Mouse (Mus musculus): ENCODE measurements around the gene Lcorl.
"Not testable (repeated sequence)": the region's sequence is repeated elsewhere in the genome, so short reads cannot be mapped to it uniquely, and the experiment has no call there.

The Lcorl gene

DNA sequence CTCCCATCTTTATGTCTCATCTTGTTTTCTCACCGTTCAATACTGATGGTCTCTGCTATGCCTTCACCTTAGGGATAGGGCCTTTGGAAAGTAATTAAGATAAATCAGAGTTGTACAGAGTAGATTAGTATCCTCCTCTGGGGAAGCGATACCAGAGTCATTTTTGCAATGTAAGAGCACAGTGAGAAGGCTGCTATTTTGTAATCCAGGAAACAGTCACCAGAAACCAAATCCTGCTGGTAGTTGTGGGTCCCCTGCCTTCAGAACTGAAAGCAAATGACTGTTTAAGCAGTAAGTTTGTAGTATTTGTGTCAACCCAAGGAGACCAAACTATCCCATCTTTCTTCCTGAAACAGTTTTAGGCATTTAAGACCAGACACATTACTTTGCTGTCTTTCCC lies 147.8 kb downstream of the Lcorl start:
- DNase-seq (ENCODE audit: low read depth, low spot score) = no peak

GRCm38 (mm10) chr5:45706811-45707210 lies 150.6 kb downstream of the Lcorl start:
- DNase-seq (ENCODE audit: low read depth, low spot score) = no peak

DNA sequence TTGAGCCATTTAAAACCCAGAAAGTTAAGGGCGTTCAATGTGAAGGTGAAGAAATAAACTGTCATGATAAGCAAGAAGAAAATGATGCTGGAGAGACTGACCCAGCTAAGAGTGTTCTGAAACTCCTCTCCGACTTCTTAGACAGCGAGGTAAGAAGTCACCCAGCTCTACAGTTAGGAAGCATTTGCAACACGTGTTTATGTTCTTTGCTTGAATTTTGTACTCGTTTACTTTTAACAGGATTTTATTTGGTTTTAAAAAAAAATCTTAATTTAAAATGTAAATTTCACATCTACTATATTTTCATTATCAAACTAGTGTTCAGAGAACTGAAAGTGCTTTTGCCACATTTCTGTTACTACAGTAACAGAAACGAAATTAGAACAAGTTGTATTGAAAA lies 165.7 kb downstream of the Lcorl start:
- no peak for DNase-seq (ENCODE audit: low read depth, low spot score)

DNA sequence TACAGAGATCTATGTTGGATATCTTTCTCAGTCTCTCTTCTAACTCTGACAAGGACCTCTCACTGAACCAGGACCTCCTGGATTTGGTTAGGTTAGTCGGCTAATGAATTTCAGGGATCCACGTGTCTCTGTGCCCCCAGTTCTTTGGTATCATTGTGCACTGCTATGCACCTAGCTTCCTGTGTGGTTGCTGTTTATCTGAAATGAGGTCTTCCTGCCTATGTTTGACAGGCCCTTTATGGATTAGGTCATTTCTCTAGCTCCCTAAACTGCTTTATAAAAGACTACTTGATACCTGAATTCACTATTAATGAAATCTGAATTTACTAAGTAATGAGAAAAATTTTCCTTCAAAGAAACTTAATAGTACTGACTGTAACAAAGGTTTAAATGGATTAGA lies 166.6 kb downstream of the Lcorl start:
- DNase-seq (ENCODE audit: low read depth, low spot score) = no peak

GRCm38 (mm10) chr5:45689152-45689551 lies 168.3 kb downstream of the Lcorl start:
- no peak for DNase-seq (ENCODE audit: low read depth, low spot score)

DNA sequence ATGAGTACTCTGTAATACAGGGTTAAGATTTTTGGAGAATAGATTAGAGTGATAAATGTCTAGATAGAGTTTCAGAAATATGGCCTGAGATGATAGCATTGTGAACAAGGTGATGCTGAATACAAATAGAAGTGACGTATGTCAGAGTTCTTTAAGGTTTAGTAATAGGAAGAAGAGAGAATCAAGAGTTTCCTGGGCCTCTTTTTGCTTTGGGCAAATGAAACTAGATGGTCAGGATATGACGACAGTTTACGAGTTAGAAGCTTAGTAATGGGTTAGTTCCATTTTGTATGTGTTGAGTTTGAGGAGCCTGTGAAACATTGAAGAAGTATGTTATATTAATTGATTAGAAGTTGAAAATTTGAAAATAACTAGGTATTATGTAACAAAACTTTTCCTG lies 171.2 kb downstream of the Lcorl start:
- DNase-seq (ENCODE audit: low read depth, low spot score) = no peak

- no peak for DNase-seq (ENCODE audit: low read depth, low spot score)
Measured at GRCm38 (mm10) chr5:45685243-45685642, 172.2 kb downstream of the Lcorl start.

- DNase-seq (ENCODE audit: low read depth, low spot score) = no peak
Measured at GRCm38 (mm10) chr5:45683388-45683787, 174.0 kb downstream of the Lcorl start.

- DNase-seq (ENCODE audit: low read depth, low spot score) = no peak
Measured at GRCm38 (mm10) chr5:45679955-45680354, 177.5 kb downstream of the Lcorl start.

DNA sequence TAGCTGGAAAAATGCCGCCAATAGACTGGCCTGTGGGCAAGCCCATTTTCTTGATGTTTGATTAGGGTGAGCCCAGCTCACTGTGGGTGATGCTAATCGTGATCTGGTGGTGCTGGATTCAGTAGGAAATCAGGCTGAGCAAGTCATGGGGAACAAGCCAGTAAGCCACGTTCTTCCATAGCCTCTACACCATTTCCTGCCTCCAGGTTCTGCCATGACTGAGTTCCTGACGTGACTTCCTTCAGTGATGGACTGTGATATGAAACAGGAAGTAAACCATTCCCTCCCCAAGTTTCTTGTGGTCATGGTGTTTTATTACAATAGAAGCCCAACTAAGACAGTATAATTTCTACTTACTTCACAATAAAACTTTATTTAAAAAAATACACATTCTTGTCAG lies 179.8 kb downstream of the Lcorl start:
- no peak for DNase-seq (ENCODE audit: low read depth, low spot score)

DNA sequence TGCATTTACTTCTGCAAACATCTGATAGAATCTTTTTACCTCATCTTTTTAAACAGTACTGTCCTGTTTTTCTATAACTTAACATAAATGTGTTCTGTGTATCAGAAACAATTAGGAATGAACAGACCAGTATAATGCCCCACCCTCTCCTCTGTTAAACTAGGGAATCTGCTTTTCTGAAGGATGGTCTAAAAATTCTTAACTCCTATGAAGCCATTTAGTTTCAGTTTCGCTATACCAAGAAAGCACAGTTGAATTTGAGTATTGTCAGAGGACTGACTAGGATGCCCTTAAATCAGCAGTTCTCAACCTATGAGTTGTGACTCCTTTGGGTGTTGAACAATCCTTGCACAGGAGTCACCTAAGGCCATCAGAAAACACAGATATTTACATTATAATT lies 182.4 kb downstream of the Lcorl start:
- no peak for DNase-seq (ENCODE audit: low read depth, low spot score)

DNA sequence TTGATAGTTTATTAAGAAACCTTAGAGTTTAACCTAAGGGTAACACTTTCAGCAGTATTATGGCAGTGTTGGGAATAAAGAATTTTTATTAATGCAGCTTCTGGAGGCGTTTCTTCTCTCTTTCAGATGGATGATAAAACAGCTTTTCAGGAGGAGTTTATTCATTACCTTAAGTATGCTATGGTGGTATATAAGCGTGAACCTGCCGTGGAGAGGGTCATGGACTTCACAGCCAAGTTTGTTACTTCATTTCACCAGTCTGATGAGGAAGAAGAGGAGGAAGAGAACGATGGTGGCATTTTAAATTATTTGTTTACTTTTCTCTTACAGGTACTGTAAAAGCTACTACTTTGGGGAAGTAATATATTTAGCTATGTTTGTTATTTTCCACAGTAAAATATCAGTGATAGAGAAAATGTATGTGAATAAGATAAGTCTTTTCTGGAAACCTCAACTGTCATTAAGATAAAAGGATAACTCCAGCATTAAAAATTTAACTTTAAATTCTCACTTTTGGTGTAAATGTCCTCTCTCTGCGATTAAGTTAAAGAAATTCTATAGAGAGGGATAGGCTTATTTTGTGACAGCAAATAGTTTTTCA lies 186.4 kb downstream of the Lcorl start:
- DNase-seq (ENCODE audit: low read depth, low spot score) = no peak

DNA sequence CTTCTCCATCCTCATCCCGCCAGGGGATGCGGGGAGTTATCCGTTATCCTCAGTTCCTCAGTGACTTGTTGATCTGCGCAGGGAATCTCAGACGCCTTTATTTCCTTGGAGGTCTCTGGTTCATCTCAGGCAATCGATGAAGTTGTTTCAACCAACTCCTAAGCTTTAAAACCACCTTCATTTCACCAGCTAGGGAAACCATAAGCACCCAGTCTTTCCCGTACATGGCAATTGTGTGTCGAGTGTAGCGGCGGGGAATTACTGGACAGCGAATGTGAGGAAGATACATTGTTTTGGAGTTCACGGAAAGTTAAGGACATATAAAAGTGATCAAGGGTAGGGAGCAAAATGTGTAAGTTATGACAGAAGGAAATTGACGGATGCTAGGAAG lies 187.1 kb downstream of the Lcorl start:
- DNase-seq (ENCODE audit: low read depth, low spot score) = no peak

DNA sequence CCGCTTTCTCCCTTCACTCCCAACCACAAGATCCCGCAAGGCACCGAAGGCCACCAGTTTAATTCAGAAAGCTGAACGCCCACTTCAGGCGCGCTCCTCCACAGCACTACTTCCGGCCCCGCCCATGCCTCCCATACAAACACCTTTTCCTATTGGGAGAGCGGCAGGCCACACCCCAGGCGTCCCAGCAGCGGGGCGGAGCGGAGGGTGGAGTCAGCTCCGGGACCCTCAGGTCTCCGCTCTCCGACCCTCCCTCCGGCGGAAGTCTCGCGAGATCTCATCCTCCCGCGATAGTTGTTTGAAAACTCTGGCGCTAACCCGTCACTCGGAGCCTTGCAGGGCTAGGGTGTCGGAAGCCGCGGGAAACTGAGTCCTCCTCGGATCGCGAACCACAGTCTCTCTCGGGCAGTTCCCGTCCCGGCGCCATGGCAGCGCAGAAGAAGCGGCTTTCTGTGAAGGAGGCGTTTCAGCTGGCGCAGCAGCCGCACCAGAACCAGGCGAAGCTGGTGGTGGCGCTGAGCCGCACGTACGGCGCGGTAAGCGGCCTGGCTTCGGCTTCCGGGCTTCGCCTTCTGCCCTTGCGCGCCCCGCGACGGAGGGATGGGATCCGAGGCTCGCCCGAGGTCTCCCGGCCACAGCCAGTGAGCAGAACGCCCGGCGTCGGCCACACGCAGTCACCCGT lies 187.7 kb downstream of the Lcorl start, which contains the start of gene Ncapg:
Ncapg (plus strand) TSS at position 322 of the 682 bp plus-strand sequence.
- DNase-seq (ENCODE audit: low read depth, low spot score) = peak; percentile 93

DNA sequence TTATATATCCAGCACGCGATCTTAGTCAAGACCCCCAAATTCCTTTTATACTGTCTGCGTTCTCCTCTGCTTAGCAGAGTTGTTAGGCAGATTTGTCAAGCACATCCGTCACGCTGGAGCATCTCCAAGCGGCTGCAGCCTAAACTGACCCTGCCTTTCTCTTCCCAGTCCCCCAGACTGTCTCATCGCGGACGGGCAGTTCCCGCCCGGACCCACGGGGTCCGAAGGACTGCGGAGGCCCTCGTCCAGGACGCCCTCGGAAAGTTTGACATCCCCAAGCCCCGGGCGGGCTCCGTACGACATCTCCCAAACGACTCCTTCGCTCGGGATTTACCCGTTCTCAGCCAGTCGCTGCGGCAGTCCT lies 188.2 kb downstream of the Lcorl start:
- peak; percentile 0 for DNase-seq (ENCODE audit: low read depth, low spot score)

DNA sequence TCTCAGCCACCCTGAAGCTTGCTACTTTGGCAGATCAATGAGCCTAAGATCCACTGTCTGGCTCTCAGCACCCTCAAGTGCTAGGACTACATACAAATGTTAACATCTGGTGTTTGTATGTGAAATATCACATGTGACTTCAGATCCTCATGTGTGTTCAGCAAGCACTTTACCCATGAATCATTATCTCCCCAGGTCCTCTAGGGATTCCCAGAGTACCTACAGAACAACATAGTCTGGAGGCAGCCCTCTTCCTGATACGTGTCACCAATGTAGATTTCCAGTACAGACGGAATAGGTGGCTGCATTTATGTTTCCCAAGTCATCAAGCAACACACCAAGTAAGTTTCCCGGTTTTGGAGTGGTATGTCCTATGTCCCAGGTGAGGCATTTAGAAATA lies 188.6 kb downstream of the Lcorl start:
- DNase-seq (ENCODE audit: low read depth, low spot score) = peak; percentile 4

DNA sequence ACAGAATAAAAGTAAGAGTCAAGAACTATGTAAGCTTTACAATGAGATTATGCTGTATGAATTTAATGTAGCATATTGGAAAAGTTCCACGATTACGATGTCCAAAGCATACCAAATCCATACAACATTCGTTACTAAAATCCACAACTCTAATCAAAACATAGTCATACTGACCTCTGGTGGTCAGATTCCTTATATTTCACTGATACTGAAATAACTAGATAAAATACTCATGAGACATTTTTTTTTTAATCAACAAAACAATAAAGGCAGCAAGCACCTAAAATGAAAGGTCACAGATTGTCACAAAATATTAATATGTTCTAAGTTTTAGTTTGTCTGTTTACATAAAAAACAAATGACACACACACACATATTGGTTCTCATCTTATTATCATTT lies 189.1 kb downstream of the Lcorl start:
- DNase-seq (ENCODE audit: low read depth, low spot score) = peak; percentile 24

DNA sequence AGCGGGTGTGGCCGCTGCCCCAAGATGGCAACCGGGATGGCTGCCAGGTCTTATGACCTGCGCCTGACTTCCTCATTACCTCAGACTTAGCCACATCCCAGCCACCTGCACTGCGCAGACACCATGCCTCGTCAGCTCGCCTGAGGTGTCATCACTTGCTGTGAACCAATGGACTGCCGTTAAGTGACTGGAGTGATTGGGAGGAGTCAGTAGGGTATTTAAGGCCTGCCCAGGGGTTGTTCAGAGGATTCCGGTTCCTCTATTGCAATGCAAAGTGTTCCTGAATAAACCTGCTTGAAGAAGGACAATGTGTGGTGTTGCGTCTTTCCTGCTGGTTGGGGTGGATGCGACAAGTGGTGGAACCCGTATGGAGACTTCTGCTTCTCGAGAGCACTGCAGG lies 199.0 kb downstream of the Lcorl start:
- not testable (repeated sequence) for DNase-seq (ENCODE audit: low read depth, low spot score)

DNA sequence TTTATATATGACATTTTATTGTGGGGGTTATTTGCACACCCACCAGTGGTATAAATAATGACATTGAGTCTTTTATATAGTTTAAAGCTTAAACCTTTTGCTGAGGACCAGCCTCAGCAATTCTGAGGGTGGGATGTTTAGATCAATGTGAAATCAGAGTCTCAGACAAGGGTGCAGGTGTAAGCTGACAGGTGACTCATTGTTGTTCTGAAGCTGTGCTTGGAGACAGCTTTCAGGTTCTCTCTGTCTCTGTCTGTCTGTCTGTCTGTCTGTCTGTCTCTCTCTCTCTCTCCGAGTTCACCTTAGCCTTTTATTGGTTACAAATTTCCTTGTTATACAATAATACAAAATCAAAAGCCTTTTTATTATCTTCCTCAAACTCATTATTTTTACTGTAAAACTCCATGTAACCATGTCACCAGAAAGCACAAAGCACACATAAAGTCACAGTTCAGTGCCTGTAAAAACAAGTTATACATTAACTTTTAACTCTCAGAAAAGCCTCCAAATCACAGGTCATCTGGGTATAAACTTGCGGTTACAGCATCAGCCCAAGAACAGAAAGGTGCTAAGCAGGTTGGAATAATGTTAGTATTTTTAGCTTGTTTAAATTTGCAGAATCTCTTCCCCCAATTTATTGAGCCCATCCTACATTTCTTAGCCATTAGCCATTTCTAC lies 206.2 kb downstream of the Lcorl start:
- no peak for DNase-seq (ENCODE audit: low read depth, low spot score)

Data from brain, embryonic 18.5 days (tissue).